Mouse (Mus musculus) lung, postnatal 0 days (tissue): Measurements from ENCODE around the gene Cbfb. TPM values are rescaled to one million over a fixed set of nuclear protein-coding genes. Genes with fewer than 3 reads are reported as not detected.

ENCODE experiments used
- ATAC-seq: fragments of 200-750 bp; cut with Nextera tagmentation; 2 replicates; pipeline ENCODE4 v1.8.0; 2017; ENCODE audit warnings: moderate library complexity
- DNase-seq: peaks from one replicate; pipeline ENCODE4 v3.0.0-alpha.2; 2016; ENCODE audit warnings: low spot score
- H3K27ac ChIP-seq: fragments of 300-500 bp; sonication (generic); 2 replicates; pipeline ENCODE4 v1.5.1; 2014; ENCODE audit warnings: antibody characterized with exemption, mild to moderate bottlenecking, low read length, mixed read lengths
- H3K27me3 ChIP-seq: fragments of 300-500 bp; sonication (generic); replicated peaks from 2 replicates; pipeline ENCODE4 v1.6.1; 2014; ENCODE audit warnings: low read length, mixed read lengths; ENCODE audit not compliant: insufficient read depth
- H3K36me3 ChIP-seq: fragments of 300-500 bp; sonication (generic); 2 replicates; pipeline ENCODE4 v1.6.1; 2014; ENCODE audit warnings: low read length, mixed read lengths; ENCODE audit not compliant: insufficient read depth
- H3K4me1 ChIP-seq: fragments of 300-500 bp; sonication (generic); 2 replicates; pipeline ENCODE4 v1.6.1; 2014; ENCODE audit warnings: antibody characterized with exemption, low read depth, low read length, mixed read lengths; ENCODE audit not compliant: insufficient read depth
- H3K4me2 ChIP-seq: fragments of 300-500 bp; sonication (generic); replicated peaks from 2 replicates; pipeline ENCODE4 v1.6.1; 2014; ENCODE audit warnings: low read depth, mild to moderate bottlenecking, low read length, moderate library complexity, mixed read lengths
- H3K4me3 ChIP-seq: fragments of 300-500 bp; sonication (generic); 2 replicates; pipeline ENCODE4 v1.5.1; 2014; ENCODE audit warnings: low read depth, low read length
- H3K9ac ChIP-seq: fragments of 300-500 bp; sonication (generic); replicated peaks from 2 replicates; pipeline ENCODE4 v1.6.1; 2014; ENCODE audit warnings: low read depth, mild to moderate bottlenecking
- H3K9me3 ChIP-seq: fragments of 300-500 bp; sonication (generic); 2 replicates; pipeline ENCODE4 v1.6.1; 2016; ENCODE audit warnings: low read length, mixed read lengths
- CTCF ChIP-seq: IDR thresholded peaks from 2 replicates; pipeline ENCODE4 v1.5.1; 2016; ENCODE audit warnings: antibody characterized with exemption, mild to moderate bottlenecking
- EP300 ChIP-seq: IDR thresholded peaks from 2 replicates; pipeline ENCODE4 v1.6.1; 2016; ENCODE audit warnings: antibody characterized with exemption, mild to moderate bottlenecking, control low read depth
- WGBS: fragments of 180-500 bp; shearing (Covaris S2); extraction: QIAGEN DNeasy Blood & Tissue Kit; methylation state at CpG from one replicate; pipeline ENCODE4 v1.1.7; 2014; 5-methylcytosine and 5-hydroxymethylcytosine counted together
- polyA plus RNA-seq: library from polyadenylated mRNA; unstranded; fragments of >200 nt; fragmentation: Nextera tagmentation; extraction: Ambion mirVana; gene quantifications from 2 replicates; pipeline ENCODE4 v1.2.1, GENCODE M21; 2015

Gene Cbfb
- 29.0 and 31.5 TPM in 2 replicates for polyA plus RNA-seq

GRCm38 (mm10) chr8:105170381-105171115, at the start of gene Cbfb:
Gene Cbfb, plus strand, starts transcription at chr8:105170674.
- TF ChIP-seq EP300 (no peak), CTCF (no peak)
- peak; percentile 93 for ATAC-seq
- WGBS: 3% methylated on average over 55 of the region's 86 CpGs
- Histone ChIP-seq H3K27me3 (no peaks in the 10 kb centered on the region), H3K9me3 (no peaks in the 10 kb centered on the region), H3K9ac (peak within 1 kb of the TSS; percentile 87), H3K4me2 (peak within 1 kb of the TSS; percentile 67), H3K4me3 (peak within 1 kb of the TSS; percentile 96), H3K27ac (peak within 1 kb of the TSS; percentile 98), H3K36me3 (no peaks in the 10 kb centered on the region), H3K4me1 (peaks cover 4% of the 10 kb centered on the region; the same call in 1 of the 2 replicates)
- peak; percentile 99 for DNase-seq

GRCm38 (mm10) chr8:105129864-105130263, 40.6 kb upstream of the Cbfb start:
- no peaks in the 10 kb centered on the region for H3K27me3 ChIP-seq
- H3K27ac ChIP-seq: no peak overlapping the region
- no peaks in the 10 kb centered on the region for H3K9me3 ChIP-seq
- H3K4me1 ChIP-seq: no peaks in the 10 kb centered on the region
- no peak for DNase-seq
- ATAC-seq: no peak
- H3K36me3 ChIP-seq: no peaks in the 10 kb centered on the region
- TF ChIP-seq CTCF (no peak), EP300 (no peak)
- H3K4me3 ChIP-seq: no peak overlapping the region
- 76% methylated on average over 9 of the region's 9 CpGs for WGBS
- no peak overlapping the region for H3K9ac ChIP-seq
- no peak overlapping the region for H3K4me2 ChIP-seq

- H3K9me3 ChIP-seq: no peaks in the 10 kb centered on the region
- H3K27me3 ChIP-seq: no peaks in the 10 kb centered on the region
- no peak for ATAC-seq
- no peaks in the 10 kb centered on the region for H3K4me1 ChIP-seq
- H3K9ac ChIP-seq: no peak within 1 kb of the TSS
- WGBS: 69% methylated on average over 5 of the region's 5 CpGs
- H3K4me2 ChIP-seq: no peak within 1 kb of the TSS
- TF ChIP-seq CTCF (no peak), EP300 (no peak)
- no peak for DNase-seq
- H3K27ac ChIP-seq: no peak within 1 kb of the TSS
- H3K36me3 ChIP-seq: no peaks in the 10 kb centered on the region
- no peak within 1 kb of the TSS for H3K4me3 ChIP-seq
Observed at GRCm38 (mm10) chr8:105131509-105131908, 39.0 kb upstream of the Cbfb start, which contains the start of gene Ces4a. Gene Ces4a, plus strand, starts transcription at chr8:105131800.

GRCm38 (mm10) chr8:105138423-105138822, 32.1 kb upstream of the Cbfb start:
- H3K9ac ChIP-seq: no peak overlapping the region
- H3K4me3 ChIP-seq: no peak overlapping the region
- no peak overlapping the region for H3K4me2 ChIP-seq
- 9% methylated on average over 4 of the region's 4 CpGs for WGBS
- ATAC-seq (peak; percentile 56), DNase-seq (peak; percentile 80)
- H3K27ac ChIP-seq: no peak overlapping the region
- H3K36me3 ChIP-seq: no peaks in the 10 kb centered on the region
- no peaks in the 10 kb centered on the region; the same call in 1 of the 2 replicates for H3K4me1 ChIP-seq
- no peaks in the 10 kb centered on the region for H3K9me3 ChIP-seq
- H3K27me3 ChIP-seq: no peaks in the 10 kb centered on the region
- TF ChIP-seq EP300 (no peak), CTCF (peak; percentile 91)

GRCm38 (mm10) chr8:105142395-105142794, 28.1 kb upstream of the Cbfb start:
- no peak overlapping the region for H3K27ac ChIP-seq
- no peaks in the 10 kb centered on the region for H3K9me3 ChIP-seq
- DNase-seq: no peak
- no peaks in the 10 kb centered on the region; the same call in 1 of the 2 replicates for H3K4me1 ChIP-seq
- no peaks in the 10 kb centered on the region for H3K36me3 ChIP-seq
- no peaks in the 10 kb centered on the region for H3K27me3 ChIP-seq
- ATAC-seq: no peak
- H3K9ac ChIP-seq: no peak overlapping the region
- H3K4me2 ChIP-seq: peak overlapping the region; percentile 22; the same call in 1 of the 2 replicates
- 26% methylated on average over 19 of the region's 19 CpGs for WGBS
- TF ChIP-seq EP300: no peak
- H3K4me3 ChIP-seq: no peak overlapping the region

GRCm38 (mm10) chr8:105151654-105152053, 18.8 kb upstream of the Cbfb start:
- 63% methylated on average over 4 of the region's 4 CpGs for WGBS
- TF ChIP-seq EP300 (no peak), CTCF (no peak)
- no peak for ATAC-seq

More at GRCm38 (mm10) chr8:105151654-105152053, 18.8 kb upstream of the Cbfb start:
- H3K4me3 ChIP-seq: no peak overlapping the region
- DNase-seq: no peak
- H3K9ac ChIP-seq: no peak overlapping the region
- no peak overlapping the region for H3K4me2 ChIP-seq
- H3K4me1 ChIP-seq: 0 out of 2 replicates have a peak, but pooled peaks cover 5% of the 10 kb centered on the region
- H3K27ac ChIP-seq: no peak overlapping the region
- no peaks in the 10 kb centered on the region for H3K9me3 ChIP-seq
- H3K27me3 ChIP-seq: 0 out of 2 replicates have a peak, but pooled peaks cover 3% of the 10 kb centered on the region
- H3K36me3 ChIP-seq: no peaks in the 10 kb centered on the region
